In genomic region chr10:40942688-40943087, GRCm38 (mm10) we compare ENCODE assay signal across 28 mouse cellular contexts. TPM values are rescaled to one million over a fixed set of nuclear protein-coding genes. Genes with fewer than 3 reads are reported as not detected.
DNase-seq lines count a peak whose midpoint lies in the region; ATAC-seq and TF ChIP-seq lines count a peak whose summit lies in the region.
"Had no signal": no experiment of that assay in that cellular context is flagged by ENCODE, and none has a peak within 500 bp of the region (broad histone marks: within the 10 kb centered on the region; RNA-seq: fewer than 3 reads in every experiment).

No protein-coding gene starts in this region.

- peaks cover 28% of the 10 kb centered on the region for H3K4me1 ChIP-seq in forebrain, embryonic 12.5 days
- peaks cover 43% of the 10 kb centered on the region for H3K4me1 ChIP-seq in forebrain, embryonic 10.5 days
- H3K4me1 ChIP-seq in midbrain, embryonic 14.5 days (ENCODE audit: control insufficient read depth, insufficient read depth, low read length) = no peaks in the 10 kb centered on the region
- H3K4me1 ChIP-seq in midbrain, embryonic 10.5 days = peaks cover 33% of the 10 kb centered on the region
- H3K4me1 ChIP-seq in forebrain, embryonic 15.5 days = peaks cover 12% of the 10 kb centered on the region
- H3K4me1 ChIP-seq in hindbrain, postnatal 0 days (ENCODE audit: insufficient read depth, low read length) = no peaks in the 10 kb centered on the region
- H3K4me1 ChIP-seq in liver, embryonic 12.5 days = no peaks in the 10 kb centered on the region
- H3K4me1 ChIP-seq: embryonic facial prominence, embryonic 13.5 days; heart, embryonic 15.5 days; limb, embryonic 10.5 days had no signal

- ATAC-seq in forebrain, embryonic 12.5 days (ENCODE audit: low FRiP score) = peak; percentile 74; the same call in 1 of the 2 replicates
- ATAC-seq in midbrain, embryonic 14.5 days (ENCODE audit: low FRiP score, low TSS enrichment) = no peak
- ATAC-seq in forebrain, embryonic 15.5 days (replicated peaks) = no peak
- ATAC-seq in hindbrain, postnatal 0 days = no peak
- ATAC-seq in liver, embryonic 12.5 days = no peak
- ATAC-seq: liver, postnatal 0 days; lung, postnatal 0 days; Patski had no signal

- H3K9me3 ChIP-seq in forebrain, embryonic 12.5 days = no peaks in the 10 kb centered on the region
- H3K9me3 ChIP-seq in forebrain, embryonic 10.5 days = no peaks in the 10 kb centered on the region
- H3K9me3 ChIP-seq in midbrain, embryonic 14.5 days (ENCODE audit: control insufficient read depth, low read length) = no peaks in the 10 kb centered on the region
- H3K9me3 ChIP-seq in midbrain, embryonic 10.5 days (replicated peaks) = no peaks in the 10 kb centered on the region
- H3K9me3 ChIP-seq in forebrain, embryonic 15.5 days = no peaks in the 10 kb centered on the region
- no peaks in the 10 kb centered on the region for H3K9me3 ChIP-seq in hindbrain, postnatal 0 days (ENCODE audit: low read length)
- H3K9me3 ChIP-seq in liver, embryonic 12.5 days (replicated peaks) = no peaks in the 10 kb centered on the region
- H3K9me3 ChIP-seq: embryonic facial prominence, embryonic 13.5 days; G1E; heart, embryonic 15.5 days; limb, embryonic 10.5 days had no signal

- H3K4me2 ChIP-seq in forebrain, embryonic 12.5 days = no peak overlapping the region
- no peak overlapping the region for H3K4me2 ChIP-seq in midbrain, embryonic 14.5 days (ENCODE audit: low read length)
- no peak overlapping the region for H3K4me2 ChIP-seq in forebrain, embryonic 15.5 days (replicated peaks)
- no peak overlapping the region for H3K4me2 ChIP-seq in hindbrain, postnatal 0 days (ENCODE audit: low read depth, low read length)
- H3K4me2 ChIP-seq in liver, embryonic 12.5 days = no peak overlapping the region
- H3K4me2 ChIP-seq: embryonic facial prominence, embryonic 13.5 days; heart, embryonic 15.5 days had no signal

- H3K36me3 ChIP-seq in forebrain, embryonic 12.5 days (replicated peaks) = peaks cover 31% of the 10 kb centered on the region
- H3K36me3 ChIP-seq in forebrain, embryonic 10.5 days (replicated peaks) = peaks cover 60% of the 10 kb centered on the region
- H3K36me3 ChIP-seq in midbrain, embryonic 14.5 days (ENCODE audit: control insufficient read depth, insufficient read depth, low read length) = peaks cover 28% of the 10 kb centered on the region
- peaks cover 57% of the 10 kb centered on the region for H3K36me3 ChIP-seq in midbrain, embryonic 10.5 days
- peaks cover 15% of the 10 kb centered on the region for H3K36me3 ChIP-seq in forebrain, embryonic 15.5 days
- H3K36me3 ChIP-seq in hindbrain, postnatal 0 days (ENCODE audit: insufficient read depth, low read length) = peaks cover 11% of the 10 kb centered on the region
- H3K36me3 ChIP-seq in liver, embryonic 12.5 days = no peaks in the 10 kb centered on the region; the same call in 1 of the 2 replicates
- H3K36me3 ChIP-seq: heart, embryonic 15.5 days had no signal

- no peaks in the 10 kb centered on the region for H3K27me3 ChIP-seq in forebrain, embryonic 12.5 days
- no peaks in the 10 kb centered on the region for H3K27me3 ChIP-seq in forebrain, embryonic 10.5 days (ENCODE audit: poor library complexity, severe bottlenecking)
- H3K27me3 ChIP-seq in midbrain, embryonic 14.5 days (ENCODE audit: control insufficient read depth, insufficient read depth, low read length) = no peaks in the 10 kb centered on the region
- H3K27me3 ChIP-seq in midbrain, embryonic 10.5 days (ENCODE audit: low read depth, poor library complexity, severe bottlenecking) = no peaks in the 10 kb centered on the region
- H3K27me3 ChIP-seq in forebrain, embryonic 15.5 days = no peaks in the 10 kb centered on the region
- no peaks in the 10 kb centered on the region for H3K27me3 ChIP-seq in hindbrain, postnatal 0 days (ENCODE audit: insufficient read depth, low read length)
- H3K27me3 ChIP-seq in liver, embryonic 12.5 days (replicated peaks) = no peaks in the 10 kb centered on the region
- H3K27me3 ChIP-seq: embryonic facial prominence, embryonic 13.5 days; heart, embryonic 15.5 days; Patski had no signal

- H3K4me3 ChIP-seq in forebrain, embryonic 12.5 days (replicated peaks) = no peak overlapping the region
- no peak overlapping the region for H3K4me3 ChIP-seq in forebrain, embryonic 10.5 days
- no peak overlapping the region for H3K4me3 ChIP-seq in midbrain, embryonic 14.5 days (replicated peaks; ENCODE audit: low read depth, low read length)
- H3K4me3 ChIP-seq in midbrain, embryonic 10.5 days = no peak overlapping the region
- H3K4me3 ChIP-seq in forebrain, embryonic 15.5 days = no peak overlapping the region
- no peak overlapping the region for H3K4me3 ChIP-seq in hindbrain, postnatal 0 days (ENCODE audit: low read length)
- H3K4me3 ChIP-seq in liver, embryonic 12.5 days = no peak overlapping the region
- H3K4me3 ChIP-seq: embryonic facial prominence, embryonic 13.5 days; erythroblast, embryonic 14.5 days; gastrocnemius, adult 2 months; heart, embryonic 15.5 days; limb, embryonic 10.5 days had no signal

- TF ChIP-seq CTCF in hindbrain, postnatal 0 days (IDR thresholded peaks at IDR 0.05; ENCODE audit: low read depth) = no peak

- no peak for DNase-seq in forebrain, embryonic 10.5 days (ENCODE audit: extremely low spot score, low spot score)
- peak; percentile 40 for DNase-seq in midbrain, embryonic 14.5 days
- DNase-seq in midbrain, embryonic 10.5 days (ENCODE audit: low spot score) = no peak
- DNase-seq in hindbrain, postnatal 0 days (ENCODE audit: low spot score) = peak; percentile 31
- no peak for DNase-seq in ovary, postnatal 36 days (ENCODE audit: low spot score)
- DNase-seq: B cell, adult 2 months; cerebellum, adult 2 months; cerebellum, postnatal 36 days; gastrocnemius, adult 2 months; heart, postnatal 36 days; kidney, adult 2 months; liver, postnatal 0 days; right cerebral cortex, adult 18-20 months; right cerebral cortex, postnatal 4 days; thymus, postnatal 14 days had no signal

- H3K9ac ChIP-seq in forebrain, embryonic 12.5 days = no peak overlapping the region
- no peak overlapping the region for H3K9ac ChIP-seq in midbrain, embryonic 14.5 days (replicated peaks; ENCODE audit: low read length)
- no peak overlapping the region for H3K9ac ChIP-seq in forebrain, embryonic 15.5 days (replicated peaks)
- H3K9ac ChIP-seq in hindbrain, postnatal 0 days (replicated peaks; ENCODE audit: low read length) = no peak overlapping the region
- H3K9ac ChIP-seq in liver, embryonic 12.5 days = no peak overlapping the region
- H3K9ac ChIP-seq: embryonic facial prominence, embryonic 13.5 days; heart, embryonic 15.5 days; liver, postnatal 0 days had no signal

- H3K27ac ChIP-seq in forebrain, embryonic 12.5 days = no peak overlapping the region
- H3K27ac ChIP-seq in forebrain, embryonic 10.5 days = no peak overlapping the region
- no peak overlapping the region for H3K27ac ChIP-seq in midbrain, embryonic 14.5 days (replicated peaks; ENCODE audit: low read depth, low read length)
- no peak overlapping the region for H3K27ac ChIP-seq in midbrain, embryonic 10.5 days (replicated peaks)
- peak overlapping the region; percentile 37; the same call in 1 of the 2 replicates for H3K27ac ChIP-seq in forebrain, embryonic 15.5 days (replicated peaks)
- peak overlapping the region; percentile 32; the same call in 1 of the 2 replicates for H3K27ac ChIP-seq in hindbrain, postnatal 0 days
- H3K27ac ChIP-seq in liver, embryonic 12.5 days = no peak overlapping the region
- H3K27ac ChIP-seq: embryonic facial prominence, embryonic 13.5 days; gastrocnemius, adult 2 months; heart, embryonic 15.5 days; kidney, postnatal 0 days; limb, embryonic 10.5 days had no signal

- WGBS in forebrain, embryonic 12.5 days = 15% methylated on average over 4 of the region's 4 CpGs
- WGBS in forebrain, embryonic 10.5 days = 47% methylated on average over 4 of the region's 4 CpGs
- WGBS in midbrain, embryonic 14.5 days = 26% methylated on average over 4 of the region's 4 CpGs
- WGBS in midbrain, embryonic 10.5 days = 63% methylated on average over 4 of the region's 4 CpGs
- WGBS in forebrain, embryonic 15.5 days = 10% methylated on average over 4 of the region's 4 CpGs
- 37% methylated on average over 4 of the region's 4 CpGs for WGBS in hindbrain, postnatal 0 days
- WGBS in liver, embryonic 12.5 days (ENCODE audit: insufficient replicate concordance) = 74% methylated on average over 4 of the region's 4 CpGs

RNA-seq across cellular contexts. Expression of gene Wasf1, which starts 59.4 kb away (rescaled TPM):
- polyA plus RNA-seq in forebrain, embryonic 12.5 days (2016; fragmentation: Nextera tagmentation; extraction: Ambion mirVana) = 62.5 and 72.4 TPM in 2 replicates
- 43.8 and 49.1 TPM in 2 replicates for polyA plus RNA-seq in forebrain, embryonic 10.5 days (2016; fragmentation: Nextera tagmentation; extraction: Ambion mirVana)
- polyA plus RNA-seq in midbrain, embryonic 14.5 days (2014; fragmentation: Nextera tagmentation; extraction: Ambion mirVana) = 95.5 and 116 TPM in 2 replicates
- polyA plus RNA-seq in midbrain, embryonic 10.5 days (2016; fragmentation: Nextera tagmentation; extraction: Ambion mirVana) = 52.9 and 61.0 TPM in 2 replicates
- polyA plus RNA-seq in forebrain, embryonic 15.5 days (2015; fragmentation: Nextera tagmentation; extraction: Ambion mirVana) = 84.7 and 85.8 TPM in 2 replicates
- 25.5 and 25.7 TPM in 2 replicates for total RNA-seq in hindbrain, postnatal 0 days (2014; rRNA removed)
- 94.3 and 104 TPM in 2 replicates for polyA plus RNA-seq in hindbrain, postnatal 0 days (2015; fragmentation: Nextera tagmentation; extraction: Ambion mirVana)
- 3.2 and 3.3 TPM in 2 replicates for polyA plus RNA-seq in liver, embryonic 12.5 days (2016; fragmentation: Nextera tagmentation; extraction: Ambion mirVana)
- total RNA-seq: CH12.LX; monocyte, adult 5-6 weeks had no signal

RNA-seq across cellular contexts. Expression of gene Cdc40, which starts 59.6 kb away (rescaled TPM):
- 38.1 and 40.6 TPM in 2 replicates for polyA plus RNA-seq in forebrain, embryonic 12.5 days (2016; fragmentation: Nextera tagmentation; extraction: Ambion mirVana)
- polyA plus RNA-seq in forebrain, embryonic 10.5 days (2016; fragmentation: Nextera tagmentation; extraction: Ambion mirVana) = 34.2 and 36.4 TPM in 2 replicates
- polyA plus RNA-seq in midbrain, embryonic 14.5 days (2014; fragmentation: Nextera tagmentation; extraction: Ambion mirVana) = 22.4 and 26.8 TPM in 2 replicates
- polyA plus RNA-seq in midbrain, embryonic 10.5 days (2016; fragmentation: Nextera tagmentation; extraction: Ambion mirVana) = 34.1 and 34.8 TPM in 2 replicates
- polyA plus RNA-seq in forebrain, embryonic 15.5 days (2015; fragmentation: Nextera tagmentation; extraction: Ambion mirVana) = 32.3 and 33.2 TPM in 2 replicates
- total RNA-seq in hindbrain, postnatal 0 days (2014; rRNA removed) = 15.7 and 17.5 TPM in 2 replicates
- polyA plus RNA-seq in hindbrain, postnatal 0 days (2015; fragmentation: Nextera tagmentation; extraction: Ambion mirVana) = 13.4 and 16.0 TPM in 2 replicates
- polyA plus RNA-seq in liver, embryonic 12.5 days (2016; fragmentation: Nextera tagmentation; extraction: Ambion mirVana) = 19.5 and 20.1 TPM in 2 replicates

Comparison
In these comparisons a context has a peak if more than half of its experiments do, and no peak if none do; other contexts are left out.
1. H3K27ac ChIP-seq: peak in forebrain, embryonic 15.5 days (single experiment) and hindbrain, postnatal 0 days (single experiment); none in forebrain, embryonic 12.5 days (single experiment), forebrain, embryonic 10.5 days (single experiment), midbrain, embryonic 14.5 days (single experiment), midbrain, embryonic 10.5 days (single experiment) and liver, embryonic 12.5 days (single experiment).
2. DNase-seq: peak in midbrain, embryonic 14.5 days (single experiment) and hindbrain, postnatal 0 days (single experiment); none in forebrain, embryonic 10.5 days (single experiment), midbrain, embryonic 10.5 days (single experiment) and ovary, postnatal 36 days (single experiment).
3. RNA of gene Wasf1, which starts 59.4 kb away (polyA plus RNA-seq): 95.5 to 116 TPM in midbrain, embryonic 14.5 days, 94.3 to 104 TPM in hindbrain, postnatal 0 days, 84.7 to 85.8 TPM in forebrain, embryonic 15.5 days, 62.5 to 72.4 TPM in forebrain, embryonic 12.5 days, 52.9 to 61.0 TPM in midbrain, embryonic 10.5 days and 43.8 to 49.1 TPM in forebrain, embryonic 10.5 days; 3.2 to 3.3 TPM in liver, embryonic 12.5 days; every median in the first group is over 10 times any median in the second.